Mouse (Mus musculus) testis, postnatal 14 days (tissue): ENCODE measurements at regions not wholly inside any gene's neighbourhood (a gene's known extent, or its start where the extent isn't known, plus 50 kb on each side); places are given as distances from the start of the nearest gene placed in this dataset.
A peak's percentile ranks its signal among the peaks of the same experiment; 100 is the strongest.

ENCODE experiments used
- DNase-seq: peaks from one replicate; pipeline ENCODE4 v3.0.0; 2021; ENCODE audit warnings: low spot score

DNA sequence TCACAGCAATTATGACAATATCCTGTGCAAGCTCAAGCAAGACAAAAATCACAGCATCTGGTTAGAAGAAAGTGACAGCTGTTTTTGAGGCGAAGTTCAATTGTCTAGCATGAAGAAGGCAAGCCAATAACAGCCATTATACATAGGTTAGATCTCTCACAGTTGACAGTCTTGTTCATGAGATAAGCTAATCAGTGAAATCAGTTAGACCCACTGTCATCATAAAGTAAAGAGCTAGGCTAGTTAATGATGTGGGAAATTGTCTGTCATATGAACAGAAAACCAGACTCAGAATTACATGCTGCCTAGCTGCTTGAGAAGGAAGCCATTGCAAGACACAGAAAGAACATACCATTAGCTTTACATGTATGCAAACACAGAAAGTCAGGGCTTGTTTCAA is 470.2 kb upstream of the 5930422O12Rik start:
- no peak for DNase-seq

DNA sequence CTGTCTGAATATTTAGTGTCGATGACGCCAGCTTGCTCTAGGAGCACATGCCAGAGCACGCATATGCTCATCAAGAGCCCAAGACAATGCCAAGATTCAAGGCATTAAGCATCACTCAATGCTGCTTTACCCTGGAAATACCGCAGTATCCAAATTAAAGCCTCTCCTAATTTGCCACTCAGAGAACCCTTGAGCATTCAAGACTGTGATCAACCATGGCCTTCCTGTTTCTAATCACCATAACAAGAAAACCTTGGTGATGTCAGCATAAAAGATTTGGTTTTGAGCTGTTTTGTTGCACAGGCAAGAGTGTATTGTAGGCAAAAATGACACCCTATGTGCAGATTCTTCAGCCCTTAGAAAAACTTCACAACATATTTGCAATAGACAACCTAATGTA is 469.7 kb upstream of the 5930422O12Rik start:
- no peak for DNase-seq

DNA sequence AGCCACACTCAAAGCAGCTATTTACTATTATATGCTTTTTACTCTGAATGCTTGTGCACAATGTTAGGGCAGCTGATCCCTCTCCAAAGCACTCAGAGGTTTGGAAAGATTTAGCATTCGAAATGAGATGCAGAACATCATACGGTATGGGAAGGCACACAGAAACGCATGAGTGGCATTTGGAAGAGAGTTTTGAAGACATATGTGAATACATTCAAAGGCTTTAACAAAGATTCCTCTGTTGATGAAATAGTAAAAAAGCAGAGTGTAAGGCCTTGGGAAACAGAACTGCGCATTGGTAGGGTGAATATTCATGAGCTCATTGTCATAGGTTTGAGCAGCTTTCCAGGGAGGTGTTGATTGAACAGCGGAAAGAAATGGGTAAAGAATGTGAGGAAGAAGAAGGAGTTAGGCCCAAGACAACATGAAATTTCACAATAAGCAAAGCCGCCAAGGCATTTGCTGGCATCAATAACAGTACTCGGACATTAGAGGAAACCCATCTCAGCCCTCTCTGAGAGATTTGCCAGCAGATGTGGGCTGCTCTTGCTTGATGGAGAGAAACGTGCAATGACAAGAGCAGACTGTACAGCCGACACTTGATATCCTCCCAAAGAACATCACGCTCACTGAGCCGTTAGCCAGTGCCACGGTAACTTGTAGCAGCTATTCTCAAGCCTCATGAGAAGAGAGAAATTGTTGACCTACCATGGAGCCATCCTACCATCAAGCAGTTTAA is 469.0 kb upstream of the 5930422O12Rik start:
- no peak for DNase-seq

DNA sequence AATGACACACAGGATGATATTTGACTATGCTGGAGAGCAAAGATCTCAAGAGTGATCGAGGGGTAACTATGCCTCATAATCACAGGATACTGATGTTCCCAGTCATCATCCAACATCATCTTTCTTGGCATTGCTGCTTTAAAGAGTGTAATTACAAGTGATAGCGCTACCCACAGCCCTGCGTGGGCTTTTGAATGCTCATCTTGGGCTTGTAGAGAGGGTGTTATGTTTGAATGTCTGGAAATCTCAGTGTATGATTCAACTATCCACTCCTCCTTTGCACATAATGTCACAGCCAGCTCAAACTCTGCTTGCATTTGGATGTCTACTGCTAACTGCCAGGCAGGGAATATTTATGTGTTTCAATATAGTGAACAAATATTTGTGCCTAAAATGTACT is 438.3 kb upstream of the 5930422O12Rik start:
- no peak for DNase-seq

DNA sequence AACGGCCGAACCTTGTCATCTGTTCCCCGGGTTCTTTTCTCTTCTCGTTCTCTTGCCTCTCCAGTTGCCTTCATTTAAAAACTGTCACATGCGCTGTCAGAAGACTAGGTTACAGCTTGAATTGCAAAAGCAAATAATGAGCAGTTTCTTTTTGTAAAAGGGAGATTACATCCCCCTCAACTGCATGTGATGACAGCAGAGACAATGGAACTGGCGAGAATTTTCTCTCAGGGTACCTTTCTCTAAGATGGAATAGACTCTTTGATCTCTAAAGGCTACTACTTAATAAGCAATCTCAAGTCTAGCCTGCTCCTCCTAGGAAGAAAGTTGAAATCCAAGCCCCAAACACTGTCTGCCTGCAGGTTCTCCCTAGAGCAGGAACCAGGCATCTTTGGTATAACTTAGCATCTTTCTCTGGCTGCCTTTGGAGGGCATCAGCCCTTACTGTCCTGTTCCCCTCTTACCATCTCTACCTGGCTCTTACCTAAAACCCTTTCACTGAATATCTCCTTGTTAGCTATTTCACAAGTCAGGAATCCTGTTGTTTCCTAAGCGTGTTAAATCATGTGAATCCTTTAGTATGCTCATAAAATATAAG is 424.4 kb upstream of the 5930422O12Rik start:
- no peak for DNase-seq

DNA sequence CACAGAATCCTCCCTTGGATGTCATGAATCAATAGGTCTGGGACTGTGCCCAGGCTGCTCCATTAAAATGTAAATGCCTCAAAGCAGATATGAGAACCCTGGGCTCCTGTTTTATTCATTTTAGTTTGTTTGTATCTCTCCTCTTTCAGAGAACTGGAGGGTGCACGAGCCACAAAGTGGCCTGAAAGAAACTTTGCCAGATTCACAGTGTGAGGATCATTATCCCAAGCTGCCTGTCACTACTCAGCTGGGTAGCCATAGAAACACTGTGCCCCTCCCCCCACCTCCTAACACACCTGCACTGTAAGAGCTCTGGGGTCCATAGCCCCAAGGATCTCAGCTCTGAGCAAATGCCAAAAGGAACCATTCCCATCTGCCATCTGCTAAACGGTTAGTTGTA is 423.9 kb upstream of the 5930422O12Rik start:
- DNase-seq, result no peak

DNA sequence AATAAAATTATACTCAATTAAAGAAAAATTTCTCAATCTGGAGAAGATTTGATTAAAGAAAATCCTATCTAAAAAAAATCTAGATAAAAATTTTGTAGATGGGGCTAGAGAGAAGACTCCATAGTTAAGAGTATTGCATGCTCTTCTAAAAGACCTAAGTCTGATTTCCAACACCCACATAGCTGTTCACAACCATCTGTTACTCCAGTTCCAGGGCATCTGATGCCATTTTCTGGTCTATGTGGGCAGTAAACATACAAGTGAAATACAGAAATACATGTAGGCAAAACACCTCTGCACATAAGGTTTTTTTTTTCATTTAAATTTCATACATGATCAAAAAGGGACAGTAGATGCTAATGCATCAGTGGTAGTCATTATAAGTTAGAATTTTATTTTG is 418.4 kb upstream of the 5930422O12Rik start:
- no peak for DNase-seq

DNA sequence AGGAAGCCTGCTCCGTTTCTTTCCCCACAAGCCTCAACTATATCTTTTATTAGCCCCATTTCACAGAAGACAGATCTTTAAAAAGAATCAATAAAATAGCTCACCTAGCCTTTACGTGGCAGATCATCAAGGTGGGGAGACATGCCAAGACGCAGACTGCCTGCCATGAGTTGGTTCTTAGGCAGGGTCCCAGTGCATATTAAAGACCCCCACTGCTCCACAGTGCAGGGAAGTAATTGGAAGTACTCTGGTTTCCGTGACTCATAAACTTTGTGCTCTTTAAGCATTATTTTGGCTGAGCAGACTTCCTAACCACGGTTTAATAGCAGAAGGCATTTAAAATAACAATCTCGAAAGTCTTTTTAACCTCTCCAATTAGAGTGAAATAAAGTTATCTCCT is 415.7 kb upstream of the 5930422O12Rik start:
- no peak for DNase-seq

DNA sequence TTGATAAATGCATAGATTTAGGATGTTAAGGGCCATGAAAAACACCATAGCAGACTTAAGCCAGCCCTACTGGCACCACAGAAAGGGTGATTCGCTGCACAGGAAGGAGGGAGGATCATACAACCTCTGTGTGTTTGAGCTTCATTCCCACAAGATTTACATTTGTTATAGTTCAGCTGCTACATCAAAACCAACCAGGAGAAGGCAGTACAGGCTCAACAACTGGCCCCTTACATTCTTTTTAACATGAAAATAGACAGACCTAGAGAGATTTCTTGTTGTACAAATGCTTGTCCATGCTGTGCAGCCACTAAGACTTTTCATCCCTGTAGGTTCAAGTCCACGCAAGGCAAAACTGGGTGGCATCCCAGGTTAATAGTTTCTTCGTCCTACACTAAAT is 412.6 kb upstream of the 5930422O12Rik start:
- no peak for DNase-seq

DNA sequence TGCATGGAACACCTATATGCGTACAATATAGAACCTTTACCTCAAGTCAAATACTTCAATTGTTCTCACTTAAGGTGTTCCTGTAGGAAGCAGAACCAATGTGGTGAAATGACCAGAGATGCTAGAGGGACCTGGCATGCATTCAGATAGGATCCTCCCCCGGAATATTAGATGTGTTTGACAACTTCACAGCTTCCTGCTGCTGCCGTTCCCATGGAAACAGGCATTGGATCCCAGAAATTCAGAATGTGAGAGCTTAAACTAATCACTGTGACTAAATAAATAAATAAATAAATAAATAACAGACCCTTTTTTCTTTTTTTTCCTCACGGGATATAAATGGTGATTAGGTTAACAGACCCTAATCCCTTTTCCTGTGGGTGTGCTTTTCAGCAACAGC is 401.5 kb upstream of the 5930422O12Rik start:
- no peak for DNase-seq

DNA sequence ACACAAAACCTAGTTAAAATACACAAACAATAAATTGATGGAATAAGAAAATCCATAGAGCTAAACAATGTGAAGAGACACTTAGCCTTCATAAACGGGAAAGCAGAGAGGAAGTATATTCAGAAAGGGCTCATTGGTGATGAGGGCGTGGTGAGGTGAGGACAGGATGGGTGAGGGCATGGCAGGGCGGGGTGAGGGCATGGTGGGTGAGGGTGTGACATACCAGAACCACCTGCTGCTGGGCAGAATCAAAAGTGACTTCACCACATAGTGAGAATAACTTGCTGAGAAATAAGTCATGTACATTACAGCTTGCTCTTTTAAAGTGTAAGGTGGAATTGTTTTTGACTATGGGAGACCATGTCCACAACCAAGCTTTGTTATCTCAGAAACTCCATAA is 399.1 kb upstream of the 5930422O12Rik start:
- DNase-seq, result no peak

DNA sequence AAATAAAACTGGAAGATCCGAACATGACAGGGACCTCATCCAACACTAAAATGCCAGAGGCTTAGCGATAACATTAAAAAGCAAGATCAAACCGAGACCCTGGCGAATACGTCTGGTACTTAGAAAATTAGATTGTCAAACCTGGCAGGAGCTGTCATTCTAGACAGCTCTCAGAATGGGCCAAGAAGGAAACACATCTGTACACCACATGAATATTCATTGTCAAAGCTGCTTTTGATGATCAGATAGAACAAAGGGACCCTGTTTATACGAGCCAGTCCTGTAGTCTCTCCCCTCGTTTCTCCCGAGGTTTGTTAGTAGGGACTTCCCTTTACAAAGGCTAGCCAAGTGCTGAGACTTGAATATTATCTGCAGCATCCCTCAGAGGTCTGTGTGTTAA is 376.5 kb upstream of the 5930422O12Rik start:
- DNase-seq, result no peak

DNA sequence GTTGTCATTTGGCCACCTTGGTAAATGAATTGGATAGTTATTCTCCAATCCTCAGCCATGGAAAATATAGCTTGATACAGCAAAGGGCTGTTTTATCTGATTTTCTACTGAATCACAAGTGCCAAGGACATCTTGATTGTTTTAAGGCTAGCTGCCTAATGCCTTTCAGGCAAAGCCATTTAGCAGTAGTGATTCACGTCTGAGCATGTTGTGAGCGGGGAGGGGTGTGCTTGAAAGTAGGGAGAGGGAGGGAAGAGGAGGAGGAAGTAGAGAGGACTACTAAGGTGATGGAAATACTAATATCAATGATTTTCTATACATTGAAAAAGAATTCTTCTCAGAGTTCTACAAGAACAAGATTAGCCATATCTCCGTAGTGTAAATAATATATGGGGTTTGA is 362.9 kb upstream of the 5930422O12Rik start:
- no peak for DNase-seq

DNA sequence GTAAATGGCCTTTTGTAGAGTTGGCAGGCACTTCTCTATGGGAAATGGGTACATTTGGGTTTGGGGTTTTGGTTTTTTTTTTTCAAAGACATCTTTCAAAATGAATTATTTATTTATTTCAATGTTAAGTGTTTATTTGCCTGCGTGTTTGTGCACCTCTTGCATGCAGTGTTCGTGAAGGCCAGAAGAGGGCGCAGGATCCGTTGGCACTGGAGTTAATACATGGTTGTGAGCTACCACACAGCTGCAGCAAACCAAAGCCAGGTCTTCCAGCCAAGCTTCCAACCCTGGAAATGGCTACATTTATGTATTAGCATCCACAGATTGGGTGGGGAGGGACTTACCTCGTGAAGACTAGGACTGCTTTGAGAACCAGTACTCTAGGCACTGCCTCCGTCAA is 362.3 kb upstream of the 5930422O12Rik start:
- DNase-seq, result peak; percentile 25

DNA sequence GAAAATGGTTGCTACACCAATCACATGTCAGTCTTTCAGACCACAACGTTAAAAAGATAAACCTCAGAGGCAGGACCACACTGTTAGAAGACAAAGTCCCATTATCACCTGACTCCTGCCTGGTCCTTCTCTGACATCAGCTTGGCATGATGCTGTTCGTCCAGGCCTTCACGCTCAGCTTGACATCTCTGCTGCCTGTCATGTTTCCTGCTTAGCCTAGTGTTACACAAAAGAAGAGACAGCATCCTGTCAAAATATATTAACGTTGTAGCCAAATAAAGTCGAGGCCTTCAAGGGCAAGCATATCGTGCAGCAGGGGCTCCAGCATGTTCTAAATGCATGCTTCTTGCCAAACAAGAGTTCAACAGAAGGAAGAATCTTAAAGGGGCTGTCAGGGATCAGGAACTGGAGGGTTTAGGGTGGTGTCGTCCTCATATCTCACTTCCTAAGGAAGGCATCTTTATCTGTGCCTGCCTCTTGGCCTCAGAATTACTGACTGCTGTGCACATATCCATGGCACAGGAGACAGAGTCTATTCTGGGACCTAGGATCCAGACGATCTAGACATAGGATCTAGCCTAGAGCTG is 361.0 kb upstream of the 5930422O12Rik start:
- no peak for DNase-seq

DNA sequence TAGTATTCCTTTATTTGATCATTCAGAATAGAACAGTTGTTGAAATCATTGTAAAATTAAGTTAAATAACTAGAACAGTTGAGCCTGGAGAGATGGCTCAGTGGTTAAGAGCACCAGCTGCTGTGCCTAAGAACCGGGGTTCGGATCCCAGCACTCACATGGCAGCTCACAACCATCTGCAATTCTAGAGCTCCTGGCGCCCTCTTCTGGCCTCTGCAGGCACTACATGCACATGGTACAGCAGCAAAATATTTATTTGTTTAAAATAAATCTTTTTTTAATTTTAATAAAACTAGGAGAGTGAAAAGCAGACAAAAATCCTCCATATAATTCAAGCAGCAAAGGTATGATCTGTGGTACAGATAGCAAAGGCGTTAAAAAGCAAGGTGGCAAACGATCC is 360.0 kb upstream of the 5930422O12Rik start:
- DNase-seq, result no peak

DNA sequence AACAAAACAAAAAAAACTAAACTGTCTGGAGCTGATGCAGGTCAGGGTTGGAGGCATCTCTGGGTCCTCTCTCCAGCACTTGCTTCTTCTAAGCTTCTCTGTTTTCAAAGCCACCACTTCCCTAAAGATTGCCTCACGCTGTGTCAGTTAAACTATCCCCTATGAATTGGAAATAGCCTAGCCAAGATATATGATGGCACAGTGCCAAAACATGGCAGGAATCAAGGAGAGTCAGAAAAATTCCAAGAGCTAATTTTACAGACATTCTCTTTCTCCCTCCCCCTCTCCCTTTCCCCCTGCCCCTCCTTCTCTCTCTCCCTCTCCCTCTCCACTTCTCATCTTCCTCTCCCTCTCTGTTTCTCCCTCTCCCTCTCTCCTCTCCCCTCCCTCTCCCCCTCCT is 353.3 kb upstream of the 5930422O12Rik start:
- no peak for DNase-seq

DNA sequence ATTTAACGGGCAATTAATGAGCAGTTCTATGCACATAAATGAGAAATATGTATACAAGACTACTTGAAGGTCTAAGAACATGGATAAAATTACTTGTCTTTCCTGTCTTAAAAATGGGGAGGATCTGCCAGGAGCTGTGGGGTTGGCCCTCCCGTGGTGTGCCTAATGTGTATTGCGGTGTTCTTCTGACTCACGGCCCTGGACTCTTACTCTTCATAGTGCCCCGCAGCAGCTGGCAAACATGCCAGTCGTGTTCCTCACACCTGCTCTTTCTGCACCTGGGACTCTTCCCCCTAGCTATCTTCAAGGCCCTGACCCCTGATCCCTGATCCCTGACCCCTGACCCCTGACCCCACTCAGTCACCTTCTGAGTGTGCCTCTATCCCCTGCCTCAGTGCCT is 352.3 kb upstream of the 5930422O12Rik start:
- no peak for DNase-seq

DNA sequence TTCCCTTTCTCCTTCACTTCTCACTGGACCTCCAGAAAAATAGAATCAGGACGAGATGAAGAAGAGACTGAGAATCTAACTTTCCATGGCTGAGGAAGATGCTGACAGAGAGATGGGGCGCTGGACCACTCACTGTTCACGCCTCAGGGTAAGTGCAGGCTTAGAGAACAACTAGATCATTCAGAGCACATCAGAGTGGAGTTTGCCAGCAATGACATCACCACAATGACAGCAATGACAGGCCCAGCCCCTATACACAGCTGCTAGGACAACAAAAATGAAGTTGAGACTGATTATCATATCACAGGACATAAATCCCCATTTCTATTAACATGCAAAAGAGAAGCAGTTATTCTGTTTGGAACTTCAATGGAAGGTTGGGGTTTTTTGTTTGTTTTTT is 350.4 kb upstream of the 5930422O12Rik start:
- no peak for DNase-seq

DNA sequence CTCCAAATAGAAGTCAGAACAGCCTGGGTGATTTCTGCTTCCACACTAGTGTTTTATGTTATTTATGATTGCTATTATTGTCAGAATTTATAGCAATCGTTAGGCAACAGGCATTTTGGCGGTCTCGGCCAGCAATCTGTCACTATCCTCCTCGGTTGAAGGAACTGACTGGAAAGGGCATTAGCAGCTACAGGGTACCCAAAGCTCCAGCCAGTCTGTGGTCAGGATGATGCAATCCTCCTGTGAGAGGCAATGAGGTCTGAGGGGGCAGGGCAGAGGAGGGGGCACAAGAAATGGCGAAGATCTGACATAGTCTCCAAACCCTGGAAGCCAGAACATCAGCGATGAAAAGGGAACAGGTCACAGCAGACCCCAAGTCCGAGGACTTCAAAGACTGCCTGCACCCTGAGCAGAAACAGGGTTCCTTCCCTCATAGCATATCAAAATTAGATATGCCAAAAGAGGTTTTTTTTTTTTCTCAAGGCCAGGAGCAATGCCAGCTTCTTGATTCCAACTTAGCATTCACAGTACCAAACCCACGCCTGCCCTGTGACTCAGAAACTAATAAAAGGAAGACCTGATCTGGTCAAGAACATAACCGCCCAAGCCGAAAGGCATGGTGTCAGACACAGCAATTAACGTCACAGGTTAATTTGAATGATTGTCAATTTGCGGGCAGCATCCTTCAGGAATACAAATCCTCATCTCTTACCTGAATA is 348.5 kb upstream of the 5930422O12Rik start:
- no peak for DNase-seq

DNA sequence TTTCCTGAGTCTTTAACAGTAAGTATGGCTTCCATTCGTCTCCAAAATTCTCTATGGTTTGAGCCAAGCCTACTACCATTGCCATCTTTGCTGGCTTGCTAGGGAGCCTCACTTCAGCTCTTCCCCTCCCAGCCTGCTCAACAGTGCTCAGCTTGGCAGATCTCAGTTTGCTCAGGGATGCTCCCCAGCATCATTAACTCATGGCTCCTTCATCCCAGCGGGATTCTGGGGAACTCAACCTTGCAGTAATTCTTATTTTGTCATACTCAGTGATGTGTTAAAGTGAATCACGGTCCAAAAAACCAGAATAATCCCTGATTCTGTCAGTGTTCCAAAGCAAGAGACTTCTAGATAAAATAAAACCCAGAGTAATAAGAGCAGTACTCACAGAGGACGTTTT is 346.6 kb upstream of the 5930422O12Rik start:
- DNase-seq, result no peak

DNA sequence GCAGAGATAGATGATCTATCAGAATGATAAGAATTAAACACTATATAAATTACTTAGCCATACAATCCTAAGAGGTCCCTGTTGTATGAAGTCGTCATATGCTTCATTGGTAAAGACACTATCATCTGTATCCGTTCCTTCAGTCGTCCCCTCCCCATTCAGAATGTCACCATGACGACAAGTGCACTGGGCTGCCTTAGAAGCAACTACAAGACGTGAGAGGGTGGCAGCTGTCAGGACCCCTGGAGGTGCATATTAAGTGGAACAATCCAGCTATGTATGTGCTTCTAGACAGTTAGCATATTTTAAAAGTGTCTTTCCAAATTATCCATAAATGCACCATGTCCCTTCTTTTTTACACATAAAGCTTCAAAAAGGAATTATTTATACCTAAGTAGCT is 343.0 kb upstream of the 5930422O12Rik start:
- DNase-seq, result no peak

DNA sequence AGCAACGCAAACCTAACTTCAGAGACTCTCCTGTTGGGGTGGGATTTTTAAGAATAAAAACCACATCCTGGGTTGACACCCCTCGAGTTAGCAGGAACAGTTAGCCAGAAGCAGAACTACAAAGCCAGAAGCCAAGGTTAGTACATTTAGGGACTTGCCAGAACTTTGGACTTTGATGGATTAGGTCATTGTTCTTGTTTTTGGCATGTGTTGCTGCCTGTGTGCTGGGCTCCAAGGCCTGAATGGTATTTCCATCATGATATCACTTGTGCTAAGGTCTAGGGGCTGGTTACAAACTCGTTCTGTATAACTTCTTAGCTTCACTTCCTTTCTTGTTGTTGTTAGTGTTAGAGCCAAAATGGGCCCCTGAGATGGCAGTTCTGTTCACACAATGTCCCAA is 338.8 kb upstream of the 5930422O12Rik start:
- DNase-seq, result no peak
